Mouse (Mus musculus): Measurements from ENCODE around the gene Gpr25.

The Gpr25 gene

GRCm38 (mm10) chr1:136260635-136261238 lies at the start of gene Gpr25:
Gene Gpr25, minus strand, starts transcription at chr1:136260873.
- DNase-seq: no peak

GRCm38 (mm10) chr1:136309193-136309592 lies 48.5 kb upstream of the Gpr25 start:
- no peak for DNase-seq

DNA sequence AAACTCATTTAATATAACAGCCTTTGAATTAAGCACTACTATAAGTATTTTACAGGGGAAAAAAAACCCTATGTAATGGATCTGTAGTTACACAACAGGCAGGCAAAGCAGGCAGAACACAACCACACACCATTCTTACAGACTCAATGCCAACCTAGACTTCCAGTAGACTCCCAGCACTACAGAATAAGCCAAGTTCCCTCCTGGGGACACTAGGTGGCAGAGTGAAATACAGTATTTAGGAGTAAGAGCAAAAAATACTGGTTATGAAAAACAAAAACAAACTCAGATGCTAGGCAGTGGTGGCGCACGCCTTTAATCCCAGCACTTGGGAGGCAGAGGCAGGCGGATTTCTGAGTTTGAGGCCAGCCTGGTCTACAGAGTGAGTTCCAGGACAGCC lies 45.8 kb upstream of the Gpr25 start:
- DNase-seq: peak; percentile 50 to 72

GRCm38 (mm10) chr1:136293961-136294360 lies 33.3 kb upstream of the Gpr25 start:
- DNase-seq: no peak

GRCm38 (mm10) chr1:136289803-136290202 lies 29.1 kb upstream of the Gpr25 start:
- DNase-seq: no peak

- DNase-seq: no peak
Measured at GRCm38 (mm10) chr1:136277366-136277765, 16.7 kb upstream of the Gpr25 start.

DNA sequence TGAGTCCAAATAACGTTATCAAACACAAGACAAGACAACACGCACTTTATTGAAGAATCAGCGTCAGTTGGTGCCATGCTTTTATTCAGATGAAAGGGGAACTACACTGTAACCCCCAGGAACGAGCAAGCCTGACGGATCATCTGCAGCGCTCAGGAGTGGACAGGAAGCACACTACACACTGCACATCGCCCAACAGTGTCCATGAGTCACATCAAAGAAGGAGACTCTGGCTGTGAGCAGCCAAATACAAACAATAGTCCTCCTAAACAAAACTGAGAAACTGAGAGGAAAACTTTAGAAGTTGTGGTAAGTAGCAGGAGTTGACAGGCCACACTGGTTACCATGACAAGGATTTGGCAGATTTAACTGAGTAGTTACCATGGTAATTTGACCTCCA lies 7.6 kb upstream of the Gpr25 start:
- DNase-seq: no peak

DNA sequence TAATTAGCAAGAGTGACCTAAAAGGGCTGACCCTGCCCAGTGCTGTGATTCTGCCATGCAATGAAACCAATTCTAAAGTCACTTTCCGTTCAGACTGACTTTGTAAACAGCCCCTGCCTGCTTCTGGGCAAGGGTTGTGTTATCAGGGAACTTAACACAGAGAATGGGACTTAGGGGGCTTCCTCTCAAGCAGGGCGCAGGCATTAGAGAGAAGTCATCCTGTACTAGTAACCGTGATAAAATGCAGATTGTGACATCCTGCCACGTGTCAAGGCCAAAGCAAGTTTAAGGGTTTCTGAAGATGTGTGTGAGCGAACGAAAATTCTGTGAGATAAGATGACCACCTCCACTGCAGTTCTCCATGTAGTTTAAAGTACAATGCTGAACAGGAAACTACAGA lies 5.5 kb upstream of the Gpr25 start:
- no peak for DNase-seq

DNA sequence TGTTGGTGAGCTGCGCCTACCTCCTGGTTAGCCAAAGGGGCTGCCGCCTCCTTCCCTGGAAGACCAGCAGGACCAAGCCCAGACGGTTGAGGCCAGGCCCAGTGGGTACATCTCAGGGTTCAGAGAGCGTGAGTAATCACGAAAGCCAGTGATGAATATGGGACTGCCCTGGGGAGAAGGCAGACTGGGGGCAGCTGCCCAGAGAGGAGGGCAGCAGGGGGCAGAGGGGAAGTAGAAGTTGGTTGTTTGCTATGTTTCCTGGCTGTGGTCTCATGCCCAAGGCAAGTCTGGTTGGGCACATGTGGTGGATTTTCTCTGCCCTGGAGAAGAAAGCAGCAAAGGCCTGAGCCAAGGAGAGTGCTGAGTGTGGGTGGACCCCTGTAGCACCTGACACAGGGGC lies 2.7 kb upstream of the Gpr25 start:
- DNase-seq: no peak

GRCm38 (mm10) chr1:136259893-136260634 lies 609 bp downstream of the Gpr25 start:
- peak; percentile 74 to 84 for DNase-seq

- no peak for DNase-seq
Measured at GRCm38 (mm10) chr1:136259543-136259892, 1.2 kb downstream of the Gpr25 start.

DNA sequence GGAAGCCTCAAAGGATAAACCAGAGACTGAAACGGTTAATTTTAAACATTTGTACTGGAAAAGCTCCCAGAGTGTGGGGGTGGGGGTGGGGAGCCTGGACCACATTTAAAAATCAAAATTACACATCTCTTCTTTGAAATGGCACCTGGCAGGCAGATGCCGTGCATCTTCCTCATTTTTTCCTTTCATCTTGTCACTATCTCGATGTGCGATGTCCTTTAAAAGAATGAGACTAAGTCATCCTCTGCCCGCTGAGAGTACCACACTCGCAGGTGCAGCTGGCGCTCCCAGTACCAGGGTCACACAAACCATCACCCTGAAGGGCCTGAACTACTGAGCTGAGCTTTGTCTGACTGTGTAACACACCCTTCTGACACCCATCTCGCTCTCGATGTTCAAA lies 2.2 kb downstream of the Gpr25 start:
- no peak for DNase-seq

GRCm38 (mm10) chr1:136255657-136256056 lies 5.0 kb downstream of the Gpr25 start:
- DNase-seq: no peak

DNA sequence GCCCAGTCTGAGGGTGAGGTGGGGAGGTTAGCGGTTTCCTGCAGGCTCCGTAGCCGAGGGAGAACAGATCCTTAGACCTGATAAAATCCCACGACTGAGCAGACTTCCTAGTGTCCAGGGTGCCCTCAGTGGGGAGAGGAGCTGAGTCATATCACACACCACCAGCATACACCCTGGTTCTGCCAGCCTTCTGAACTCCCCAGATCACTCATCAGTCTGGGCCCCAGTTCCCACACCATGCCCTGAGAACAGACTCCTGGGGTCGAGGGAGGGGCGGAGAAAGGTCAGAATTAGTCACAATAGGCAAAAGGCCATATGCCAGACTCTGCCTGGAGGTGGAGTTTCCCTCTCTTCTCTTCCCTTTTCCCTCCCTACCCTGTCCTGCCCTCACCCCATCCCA lies 5.5 kb downstream of the Gpr25 start:
- DNase-seq: no peak

- no peak for DNase-seq
Measured at GRCm38 (mm10) chr1:136254503-136255065, 6.1 kb downstream of the Gpr25 start.

- no peak for DNase-seq
Measured at GRCm38 (mm10) chr1:136253472-136253871, 7.2 kb downstream of the Gpr25 start.

GRCm38 (mm10) chr1:136249662-136250061 lies 11.0 kb downstream of the Gpr25 start:
- DNase-seq: no peak

DNA sequence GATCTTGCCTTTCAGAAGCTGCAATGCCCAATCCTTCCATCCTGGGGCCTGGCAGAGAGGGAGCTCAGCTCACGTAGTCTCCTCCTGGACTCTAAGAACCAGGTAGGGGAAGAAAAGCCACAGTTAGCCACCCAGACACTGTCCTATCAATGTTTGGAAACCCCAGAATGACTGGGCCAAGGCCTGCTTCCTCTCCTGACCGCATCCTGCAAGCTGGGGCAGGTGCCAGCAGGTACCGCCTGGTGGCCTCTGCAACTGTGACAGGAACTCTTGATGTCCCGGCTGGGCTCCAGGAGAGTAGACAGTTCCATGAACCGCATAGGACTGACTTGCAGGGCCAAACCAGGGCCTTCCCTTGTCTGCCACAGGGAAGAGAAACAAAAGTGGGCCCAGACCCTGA lies 13.3 kb downstream of the Gpr25 start:
- DNase-seq: no peak

GRCm38 (mm10) chr1:136244469-136244868 lies 16.2 kb downstream of the Gpr25 start:
- DNase-seq: no peak

DNA sequence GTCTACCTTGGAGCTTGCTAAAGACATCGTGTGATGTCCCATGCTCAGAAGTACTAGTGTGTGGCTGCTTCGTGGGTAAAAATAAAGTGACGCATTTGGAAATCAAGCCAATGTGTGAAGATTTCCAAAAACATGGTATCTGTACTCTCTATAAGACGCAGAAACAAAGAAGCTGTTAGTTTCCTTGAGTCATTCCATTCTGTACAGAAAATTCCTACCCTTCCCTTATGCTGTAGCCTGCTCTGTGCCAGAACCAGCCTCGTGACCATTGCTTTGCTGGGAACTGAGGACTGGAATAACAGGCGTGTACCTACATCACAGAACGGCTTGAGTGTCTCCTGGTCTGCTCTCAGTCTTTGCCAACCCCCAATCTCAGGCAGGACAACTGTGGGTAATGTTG lies 18.9 kb downstream of the Gpr25 start:
- DNase-seq: no peak

- no peak for DNase-seq
Measured at GRCm38 (mm10) chr1:136238495-136238894, 22.2 kb downstream of the Gpr25 start.

GRCm38 (mm10) chr1:136234595-136235092 lies 26.0 kb downstream of the Gpr25 start:
- DNase-seq: no peak

DNA sequence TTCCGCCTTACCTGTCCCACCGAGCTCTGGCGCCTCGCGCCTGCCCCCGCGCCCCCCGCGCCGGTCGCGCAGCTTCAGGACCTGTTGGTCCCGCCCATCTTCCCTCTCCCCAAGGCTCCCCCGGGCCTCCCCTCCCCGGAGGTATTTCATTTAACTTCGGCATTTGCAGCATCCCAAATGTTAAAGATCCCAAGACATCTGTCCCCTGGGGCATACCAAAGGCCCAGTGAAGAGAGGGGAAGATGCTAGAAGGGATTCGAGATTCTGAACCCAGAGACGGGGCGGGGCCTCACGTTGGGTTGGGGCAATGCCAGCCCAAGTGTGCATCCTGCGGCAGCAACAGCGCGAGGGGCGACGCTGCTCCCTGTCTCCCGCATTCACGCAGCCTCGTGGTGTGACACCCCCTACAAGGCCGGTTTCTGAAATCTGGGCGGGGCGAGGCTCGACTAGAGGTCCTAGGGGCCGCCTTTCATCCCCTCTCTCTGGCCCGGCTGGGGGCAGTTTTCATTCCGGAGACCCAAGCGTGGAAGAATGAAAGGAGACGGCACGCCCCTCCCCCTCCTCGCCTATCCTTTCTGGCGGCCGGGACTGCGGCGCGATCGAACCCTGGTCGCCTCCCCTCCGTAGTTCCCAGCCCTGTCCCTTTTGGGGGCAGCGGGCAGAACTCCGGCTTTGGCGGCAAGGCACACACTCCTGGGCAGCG lies 26.6 kb downstream of the Gpr25 start, which contains the start of gene Inava:
TSS of gene Inava (minus strand) at position 373 of the 703 bp plus-strand sequence.
- peak in 1 of 2 experiments; percentile 56 for DNase-seq

All from kidney, postnatal 36 days (tissue).